Mouse (Mus musculus): ENCODE measurements around the gene Galr3. TPM values are rescaled to one million over a fixed set of nuclear protein-coding genes. Genes with fewer than 3 reads are reported as not detected.

Gene Galr3
- polyA plus RNA-seq, 1 experiment from 2014 or later, result not detected

GRCm38 (mm10) chr15:79079567-79079966, 37.9 kb downstream of the Galr3 start:
- Histone ChIP-seq H3K4me2 (replicated peaks; ENCODE audit: low read depth, low read length) (no peak overlapping the region), H3K27ac (ENCODE audit: low read length) (no peak overlapping the region), H3K4me3 (ENCODE audit: low read length) (no peak overlapping the region), H3K9me3 (ENCODE audit: low read length) (no peaks in the 10 kb centered on the region), H3K4me1 (ENCODE audit: insufficient read depth, low read length) (peaks cover 11% of the 10 kb centered on the region), H3K27me3 (ENCODE audit: insufficient read depth, low read length) (no peaks in the 10 kb centered on the region), H3K9ac (replicated peaks; ENCODE audit: low read length) (no peak overlapping the region), H3K36me3 (ENCODE audit: insufficient read depth, low read length) (peaks cover 79% of the 10 kb centered on the region)
- ATAC-seq (ENCODE audit: low FRiP score, low TSS enrichment), result no peak
- 91% methylated on average over 7 of the region's 7 CpGs for WGBS

- 83% methylated on average over 6 of the region's 6 CpGs for WGBS
- Histone ChIP-seq H3K4me3 (ENCODE audit: low read length) (no peak overlapping the region), H3K27ac (ENCODE audit: low read length) (no peak overlapping the region), H3K36me3 (ENCODE audit: insufficient read depth, low read length) (peaks cover 62% of the 10 kb centered on the region), H3K27me3 (ENCODE audit: insufficient read depth, low read length) (no peaks in the 10 kb centered on the region), H3K4me1 (ENCODE audit: insufficient read depth, low read length) (peaks cover 12% of the 10 kb centered on the region), H3K9me3 (ENCODE audit: low read length) (no peaks in the 10 kb centered on the region), H3K4me2 (replicated peaks; ENCODE audit: low read depth, low read length) (no peak overlapping the region), H3K9ac (replicated peaks; ENCODE audit: low read length) (no peak overlapping the region)
- ATAC-seq (ENCODE audit: low FRiP score, low TSS enrichment), result no peak
Observed at GRCm38 (mm10) chr15:79092284-79092683, 50.6 kb downstream of the Galr3 start.

Small RNA genes lying within 50 kb of the gene (microRNA-seq; reads per million reads assigned to microRNA genes)
- gene Mir6956, result 0.95 reads per million

Other genes with a start within 250 kb of the Galr3 start
- 9.9 and 10.6 TPM in 2 replicates for gene Card10, start 238.8 kb upstream of the Galr3 start, polyA plus RNA-seq (2015; fragmentation: Nextera tagmentation; extraction: Ambion mirVana)
- gene Cdc42ep1, start 199.3 kb upstream of the Galr3 start, polyA plus RNA-seq (2015; fragmentation: Nextera tagmentation; extraction: Ambion mirVana), result 58.5 and 59.7 TPM in 2 replicates
- 0.54 and 0.77 TPM in 2 replicates for gene Lgals2, start 186.4 kb upstream of the Galr3 start, polyA plus RNA-seq (2015; fragmentation: Nextera tagmentation; extraction: Ambion mirVana)
- gene Gga1, start 164.7 kb upstream of the Galr3 start, polyA plus RNA-seq (2015; fragmentation: Nextera tagmentation; extraction: Ambion mirVana), result 54.7 and 61.9 TPM in 2 replicates
- 0.37 and 0.70 TPM in 2 replicates for gene Gm49510, start 142.2 kb upstream of the Galr3 start, polyA plus RNA-seq (2015; fragmentation: Nextera tagmentation; extraction: Ambion mirVana)
- 33.1 and 41.0 TPM in 2 replicates for gene Sh3bp1, start 142.1 kb upstream of the Galr3 start, polyA plus RNA-seq (2015; fragmentation: Nextera tagmentation; extraction: Ambion mirVana)
- 11.7 and 12.0 TPM in 2 replicates for gene Pdxp, start 128.0 kb upstream of the Galr3 start, polyA plus RNA-seq (2015; fragmentation: Nextera tagmentation; extraction: Ambion mirVana)
- gene Lgals1, start 115.2 kb upstream of the Galr3 start, polyA plus RNA-seq (2015; fragmentation: Nextera tagmentation; extraction: Ambion mirVana), result 659 and 673 TPM in 2 replicates
- gene Nol12, start 107.0 kb upstream of the Galr3 start, polyA plus RNA-seq (2015; fragmentation: Nextera tagmentation; extraction: Ambion mirVana), result 55.0 and 59.9 TPM in 2 replicates
- gene Triobp, start 94.2 kb upstream of the Galr3 start, polyA plus RNA-seq (2015; fragmentation: Nextera tagmentation; extraction: Ambion mirVana), result 67.3 and 78.4 TPM in 2 replicates
- 521 and 528 TPM in 2 replicates for gene H1f0, start 13.4 kb upstream of the Galr3 start, polyA plus RNA-seq (2015; fragmentation: Nextera tagmentation; extraction: Ambion mirVana)
- gene Ankrd54, start 21.0 kb downstream of the Galr3 start, polyA plus RNA-seq (2015; fragmentation: Nextera tagmentation; extraction: Ambion mirVana), result 51.7 and 52.5 TPM in 2 replicates
- gene Eif3l, start 33.3 kb downstream of the Galr3 start, polyA plus RNA-seq (2015; fragmentation: Nextera tagmentation; extraction: Ambion mirVana), result 254 and 260 TPM in 2 replicates
- gene Micall1, start 67.0 kb downstream of the Galr3 start, polyA plus RNA-seq (2015; fragmentation: Nextera tagmentation; extraction: Ambion mirVana), result 8.5 and 8.9 TPM in 2 replicates
- 264 and 294 TPM in 2 replicates for gene Polr2f, start 99.1 kb downstream of the Galr3 start, polyA plus RNA-seq (2015; fragmentation: Nextera tagmentation; extraction: Ambion mirVana)
- 10.1 and 11.9 TPM in 2 replicates for gene 1700088E04Rik, start 99.4 kb downstream of the Galr3 start, polyA plus RNA-seq (2015; fragmentation: Nextera tagmentation; extraction: Ambion mirVana)
- 0.51 and 0.56 TPM in 2 replicates for gene Sox10, start 123.4 kb downstream of the Galr3 start, polyA plus RNA-seq (2015; fragmentation: Nextera tagmentation; extraction: Ambion mirVana)
- 56.9 and 57.8 TPM in 2 replicates for gene Pick1, start 187.3 kb downstream of the Galr3 start, polyA plus RNA-seq (2015; fragmentation: Nextera tagmentation; extraction: Ambion mirVana)
- gene Gm49486, start 187.5 kb downstream of the Galr3 start, polyA plus RNA-seq (2015; fragmentation: Nextera tagmentation; extraction: Ambion mirVana), result 0.55 and 0.72 TPM in 2 replicates
- gene Slc16a8, start 212.9 kb downstream of the Galr3 start, polyA plus RNA-seq (2015; fragmentation: Nextera tagmentation; extraction: Ambion mirVana), result 0.24 and 0.30 TPM in 2 replicates
- 12.5 and 17.7 TPM in 2 replicates for gene Baiap2l2, start 243.7 kb downstream of the Galr3 start, polyA plus RNA-seq (2015; fragmentation: Nextera tagmentation; extraction: Ambion mirVana)

Measured in kidney, embryonic 16.5 days (tissue).